Mouse (Mus musculus): ENCODE measurements around the gene Ccdc34. TPM values are rescaled to one million over a fixed set of nuclear protein-coding genes. Genes with fewer than 3 reads are reported as not detected.

Gene Ccdc34
- total and polyA plus RNA-seq, 3 experiments: 17.2 to 44.6 (median 22.4) TPM

DNA sequence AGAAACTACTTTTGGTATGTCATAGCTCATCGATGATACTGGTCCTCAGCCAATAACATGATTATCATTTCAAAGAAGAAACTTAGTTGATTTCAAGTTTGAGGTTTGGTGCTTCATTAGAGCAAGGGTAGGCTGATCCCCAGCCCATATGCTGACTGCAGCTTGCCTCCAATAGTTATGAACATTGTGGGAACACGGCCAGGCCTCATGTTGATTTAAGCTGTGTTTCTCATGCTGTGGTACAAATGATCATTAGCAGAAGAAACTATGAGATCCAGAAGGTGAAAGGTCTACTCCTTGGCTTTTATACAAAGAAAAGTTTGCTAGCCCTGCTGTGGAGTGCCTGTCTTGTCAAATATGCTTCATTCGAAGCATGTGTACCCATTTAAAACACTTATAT is 12.5 kb upstream of the Ccdc34 start:
- H3K36me3 ChIP-seq (replicated peaks in 1 of 2; ENCODE audit: control insufficient read depth in 1 of 2, insufficient read depth in 1 of 2, low read length in 1 of 2): peaks cover 0 to 40% of the 10 kb centered on the region in 2 experiments

DNA sequence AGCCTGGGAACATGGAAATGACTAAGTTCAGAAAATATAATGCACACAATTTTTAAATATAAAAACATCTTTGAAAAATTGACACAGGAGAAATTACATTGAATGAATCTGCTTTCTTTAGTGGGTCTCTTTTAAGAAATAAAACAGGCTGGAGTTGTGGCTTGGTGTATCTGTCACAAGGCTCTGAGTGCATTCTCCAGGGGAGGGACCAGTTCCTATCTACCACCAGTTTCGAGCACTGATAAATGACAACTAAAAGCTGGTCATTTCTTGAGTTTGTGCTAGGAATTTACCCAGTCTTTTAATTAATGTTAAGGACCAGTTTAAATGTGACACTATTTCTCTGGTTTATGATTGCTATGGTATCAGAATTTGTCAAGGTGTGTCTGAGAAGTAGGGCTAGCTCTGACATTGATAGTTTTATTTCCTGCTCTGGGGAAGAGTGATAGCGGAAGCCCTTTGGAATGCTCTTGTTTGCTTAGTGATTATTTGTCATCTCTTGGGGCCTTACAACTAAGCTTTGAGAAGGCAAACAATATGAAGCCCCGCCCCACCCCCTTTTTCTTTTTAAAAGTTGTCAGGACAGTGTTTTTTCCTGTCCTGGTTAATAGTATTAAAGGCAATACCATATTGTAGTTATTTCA is 11.9 kb upstream of the Ccdc34 start:
- no peaks in the 10 kb centered on the region for H3K79me2 ChIP-seq (replicated peaks; ENCODE audit: control insufficient read depth, extremely low read depth, insufficient read depth, poor library complexity, severe bottlenecking)
- H3K27ac ChIP-seq (ENCODE audit: insufficient read depth, low read depth): no peak overlapping the region
- no peaks in the 10 kb centered on the region for H3K9me3 ChIP-seq (replicated peaks; ENCODE audit: low read length)
- in situ Hi-C loops (cut with MboI; ENCODE audit: low pct_ligation_motif_present, low pct_unique_long_range_greater_than_20kb, low sequenced_read_pairs): no loop called here
- no peak for TF ChIP-seq MAFK (IDR thresholded peaks at IDR 0.05; ENCODE audit: insufficient replicate concordance, low read length)
- no peak for TF ChIP-seq MAX (IDR thresholded peaks at IDR 0.05; ENCODE audit: low read length)
- no peak for TF ChIP-seq USF1 (IDR thresholded peaks at IDR 0.05; ENCODE audit: low read depth, low read length)
- TF ChIP-seq MYC (IDR thresholded peaks at IDR 0.05; ENCODE audit: low read depth, low read length): no peak
- no peak for TF ChIP-seq HCFC1 (IDR thresholded peaks at IDR 0.05; ENCODE audit: low read depth, low read length)
- TF ChIP-seq TBP (conservative IDR thresholded peaks at IDR 0.05; ENCODE audit: low read depth, low read length): no peak
- TF ChIP-seq IRF4 (IDR thresholded peaks at IDR 0.05; ENCODE audit: low read depth, low read length): no peak
- TF ChIP-seq CHD1 (IDR thresholded peaks at IDR 0.05; ENCODE audit: low read depth, low read length): no peak
- TF ChIP-seq MEF2A (IDR thresholded peaks at IDR 0.05; ENCODE audit: borderline replicate concordance, low read depth, low read length): no peak
- no peak for TF ChIP-seq JUN (IDR thresholded peaks at IDR 0.05; ENCODE audit: insufficient read depth, low read depth, low read length)
- no peak for TF ChIP-seq E2F4 (IDR thresholded peaks at IDR 0.05; ENCODE audit: insufficient replicate concordance, low read depth, low read length)
- no peak for TF ChIP-seq ZNF384 (IDR thresholded peaks at IDR 0.05; ENCODE audit: low read depth, low read length)
- dilution Hi-C loops (cut with MboI; ENCODE audit: extremely low pct_ligation_motif_present, extremely low pct_unique_long_range_greater_than_20kb, low sequenced_read_pairs): no loop called here
- H3K9ac ChIP-seq (ENCODE audit: insufficient read depth, low read depth): no peak overlapping the region
- H3K36me3 ChIP-seq (replicated peaks in 1 of 2; ENCODE audit: control insufficient read depth in 1 of 2, insufficient read depth in 1 of 2, low read length in 1 of 2): peaks cover 0 to 40% of the 10 kb centered on the region in 2 experiments
- DNase-seq (ENCODE audit: extremely low read depth): no peak
- no peaks in the 10 kb centered on the region for H3K4me1 ChIP-seq (ENCODE audit: control insufficient read depth in 1 of 2, insufficient read depth in 2 of 2)
- no peak overlapping the region for H3K4me3 ChIP-seq (replicated peaks in 1 of 3; ENCODE audit: low read depth in 2 of 3, low read length in 2 of 3, poor library complexity in 1 of 3)
- no peaks in the 10 kb centered on the region for H3K27me3 ChIP-seq (replicated peaks)
- no peak overlapping the region for H3K4me2 ChIP-seq (ENCODE audit: insufficient read depth, low read depth, poor library complexity, severe bottlenecking)

More for the DNA sequence above, 12.5 kb upstream of the Ccdc34 start:
- H3K9me3 ChIP-seq (replicated peaks; ENCODE audit: low read length): no peaks in the 10 kb centered on the region
- no peak overlapping the region for H3K9ac ChIP-seq (ENCODE audit: insufficient read depth, low read depth)
- in situ Hi-C loops (cut with MboI; ENCODE audit: low pct_ligation_motif_present, low pct_unique_long_range_greater_than_20kb, low sequenced_read_pairs) (no loop called here), dilution Hi-C loops (cut with MboI; ENCODE audit: extremely low pct_ligation_motif_present, extremely low pct_unique_long_range_greater_than_20kb, low sequenced_read_pairs) (no loop called here)
- H3K4me3 ChIP-seq (replicated peaks in 1 of 3; ENCODE audit: low read depth in 2 of 3, low read length in 2 of 3, poor library complexity in 1 of 3): no peak overlapping the region
- no peak for TF ChIP-seq USF1 (IDR thresholded peaks at IDR 0.05; ENCODE audit: low read depth, low read length)
- no peak for TF ChIP-seq RCOR1 (conservative IDR thresholded peaks at IDR 0.05; ENCODE audit: low read depth, low read length)
- TF ChIP-seq CHD2 (IDR thresholded peaks at IDR 0.05; ENCODE audit: low read length): no peak
- no peak for TF ChIP-seq ETS1 (conservative IDR thresholded peaks at IDR 0.05; ENCODE audit: low read depth, low read length)
- no peak for TF ChIP-seq MYC (IDR thresholded peaks at IDR 0.05; ENCODE audit: low read depth, low read length)
- TF ChIP-seq GABPA (IDR thresholded peaks at IDR 0.05; ENCODE audit: insufficient replicate concordance, low read depth, low read length): no peak
- no peak for TF ChIP-seq POLR2A (IDR thresholded peaks at IDR 0.05; ENCODE audit: low read depth, low read length)
- no peak for TF ChIP-seq MXI1 (IDR thresholded peaks at IDR 0.05; ENCODE audit: low read depth, low read length)
- TF ChIP-seq E2F4 (IDR thresholded peaks at IDR 0.05; ENCODE audit: insufficient replicate concordance, low read depth, low read length): no peak
- TF ChIP-seq SIN3A (IDR thresholded peaks at IDR 0.05; ENCODE audit: low read length): no peak
- TF ChIP-seq TCF12 (IDR thresholded peaks at IDR 0.05; ENCODE audit: low read depth, low read length): no peak
- no peak for TF ChIP-seq RAD21 (IDR thresholded peaks at IDR 0.05; ENCODE audit: low read depth, low read length)
- TF ChIP-seq ELF1 (IDR thresholded peaks at IDR 0.05; ENCODE audit: low read depth, low read length): no peak
- TF ChIP-seq ZC3H11A (IDR thresholded peaks at IDR 0.05; ENCODE audit: low read depth, low read length): no peak
- no peak for TF ChIP-seq JUN (IDR thresholded peaks at IDR 0.05; ENCODE audit: insufficient read depth, low read depth, low read length)
- TF ChIP-seq IRF4 (IDR thresholded peaks at IDR 0.05; ENCODE audit: low read depth, low read length): no peak
- TF ChIP-seq USF2 (conservative IDR thresholded peaks at IDR 0.05; ENCODE audit: low read depth, low read length): no peak
- no peak for TF ChIP-seq PAX5 (IDR thresholded peaks at IDR 0.05; ENCODE audit: low read length)
- no peak for TF ChIP-seq KAT2A (IDR thresholded peaks at IDR 0.05; ENCODE audit: insufficient replicate concordance, low read length)
- DNase-seq (ENCODE audit: extremely low read depth): no peak
- H3K79me2 ChIP-seq (replicated peaks; ENCODE audit: control insufficient read depth, extremely low read depth, insufficient read depth, poor library complexity, severe bottlenecking): no peaks in the 10 kb centered on the region
- no peaks in the 10 kb centered on the region for H3K27me3 ChIP-seq (replicated peaks)
- no peak overlapping the region for H3K27ac ChIP-seq (ENCODE audit: insufficient read depth, low read depth)
- no peak overlapping the region for H3K4me2 ChIP-seq (ENCODE audit: insufficient read depth, low read depth, poor library complexity, severe bottlenecking)
- no peaks in the 10 kb centered on the region for H3K4me1 ChIP-seq (ENCODE audit: control insufficient read depth in 1 of 2, insufficient read depth in 2 of 2)
